Mouse (Mus musculus) ES-E14 (cell line): ENCODE results near the gene Gm960. TPM values are rescaled to one million over a fixed set of nuclear protein-coding genes. Genes with fewer than 3 reads are reported as not detected.

Source experiments
- DNase-seq: peaks from one replicate; pipeline ENCODE4 v3.0.0-alpha.2; 2013; ENCODE audit warnings: low read depth, low spot score
- H3K27ac ChIP-seq: 2 replicates; pipeline ENCODE4 v1.5.1; 2012; ENCODE audit warnings: low read depth, mild to moderate bottlenecking, low read length, moderate library complexity, mixed read lengths; ENCODE audit not compliant: poor library complexity, insufficient read depth, severe bottlenecking
- H3K36me3 ChIP-seq: 2 replicates; pipeline ENCODE4 v1.6.1; 2012; ENCODE audit warnings: mild to moderate bottlenecking, low read length, moderate library complexity, mixed read lengths; ENCODE audit not compliant: control insufficient read depth, poor library complexity, insufficient read depth, severe bottlenecking
- H3K4me1 ChIP-seq, 2 experiments: fragments of 150-350 bp in 1 of 2; sonication (generic) in 1 of 2; 2 replicates each; pipeline ENCODE4 v1.6.1; 2012; ENCODE audit warnings: low read length in 2 of 2, mild to moderate bottlenecking in 1 of 2, mixed read lengths in 1 of 2; ENCODE audit not compliant: control insufficient read depth in 2 of 2, insufficient read depth in 2 of 2, poor library complexity in 1 of 2
- H3K4me3 ChIP-seq, 2 experiments: fragments of 150-350 bp in 1 of 2; sonication (generic) in 1 of 2; 2 replicates each; pipeline ENCODE4 v1.5.1; 2012; ENCODE audit warnings: low read length in 2 of 2, low read depth in 1 of 2, mild to moderate bottlenecking in 1 of 2, mixed read lengths in 1 of 2; ENCODE audit not compliant: insufficient read depth in 1 of 2, poor library complexity in 1 of 2, severe bottlenecking in 1 of 2
- H3K9ac ChIP-seq: 2 replicates; pipeline ENCODE4 v1.6.1; 2012; ENCODE audit warnings: low read depth, mild to moderate bottlenecking, low read length, mixed read lengths; ENCODE audit not compliant: poor library complexity, insufficient read depth, severe bottlenecking
- H3K9me3 ChIP-seq: fragments of 150-350 bp; sonication (generic); 2 replicates; pipeline ENCODE4 v1.6.1; 2012; ENCODE audit warnings: low read depth, mild to moderate bottlenecking, low read length; ENCODE audit not compliant: control insufficient read depth, insufficient read depth
- CHD2 ChIP-seq: IDR thresholded peaks from 2 replicates; pipeline ENCODE4 v1.6.1; 2014; ENCODE audit warnings: mild to moderate bottlenecking, low read depth, low read length, inconsistent platforms
- HCFC1 ChIP-seq: IDR thresholded peaks from 2 replicates; pipeline ENCODE4 v1.6.1; 2012; ENCODE audit warnings: low read length, inconsistent platforms, borderline replicate concordance; ENCODE audit not compliant: insufficient read depth
- MAFK ChIP-seq: IDR thresholded peaks from 2 replicates; pipeline ENCODE4 v1.6.1; 2014; ENCODE audit warnings: mild to moderate bottlenecking, low read depth, low read length, inconsistent platforms; ENCODE audit not compliant: insufficient read depth
- ZC3H11A ChIP-seq: IDR thresholded peaks from 2 replicates; pipeline ENCODE4 v1.6.1; 2012; ENCODE audit warnings: low read depth, mild to moderate bottlenecking, inconsistent platforms, low read length, borderline replicate concordance
- ZNF384 ChIP-seq: IDR thresholded peaks from 2 replicates; pipeline ENCODE4 v1.6.1; 2012; ENCODE audit warnings: low read depth, low read length, inconsistent platforms
- in situ Hi-C, 2 experiments: fragments of 600-800 bp; cut with MboI; formaldehyde crosslinking; loops; one replicate each; pipeline ENCODE4 v1.15.1; 2025; ENCODE audit warnings: low sequenced_read_pairs in 2 of 2, inconsistent platforms in 1 of 2; ENCODE audit not compliant: unreplicated experiment in 2 of 2
- total RNA-seq: library from RNA; depleted of rRNA; stranded (reverse); fragments of 300-350 nt; gene quantifications from 2 replicates; pipeline ENCODE4 v1.2.3, GENCODE M21; 2012

The Gm960 gene
- total RNA-seq, 1 experiment: 1.1 TPM

DNA sequence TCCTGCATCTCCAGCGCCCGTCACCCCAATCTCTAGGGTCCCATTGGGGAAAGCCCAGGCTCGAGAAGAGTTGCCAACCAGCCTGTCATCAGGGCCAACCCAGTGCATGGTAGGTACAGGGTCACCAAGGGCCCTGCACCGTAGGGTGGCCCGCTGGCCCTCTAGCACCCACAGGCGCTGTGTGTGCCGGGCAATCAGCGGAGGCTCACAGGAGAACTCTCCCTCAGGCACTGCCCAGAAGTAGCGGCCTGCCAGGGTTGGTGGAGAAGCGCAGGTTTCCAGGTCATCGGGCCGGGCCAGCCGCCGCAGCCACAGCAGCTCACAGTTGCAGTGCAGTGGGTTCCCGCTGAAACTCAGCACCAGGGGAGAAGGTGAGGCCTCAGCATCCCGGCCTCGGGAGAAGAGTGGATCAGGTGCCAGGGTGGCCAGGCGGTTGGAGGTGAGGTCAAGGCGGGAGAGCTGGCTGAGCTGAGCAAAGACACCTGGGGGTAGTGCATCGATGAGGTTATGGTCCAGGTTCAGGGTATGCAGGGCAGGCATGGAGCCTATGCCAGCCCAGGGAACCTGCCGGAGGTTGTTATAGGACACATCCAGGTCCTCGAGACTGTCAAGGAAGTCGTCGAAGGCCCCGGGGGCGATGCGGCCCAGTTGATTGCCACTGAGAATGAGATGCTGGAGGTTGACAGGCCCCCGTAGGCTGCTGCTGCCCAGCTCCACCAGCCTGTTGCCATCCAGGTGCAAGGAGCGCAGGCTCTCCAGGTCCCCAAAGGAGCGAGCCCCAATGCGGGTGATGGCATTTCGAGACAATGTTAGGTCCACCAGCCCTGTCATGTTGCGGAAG lies 84.8 kb downstream of the Gm960 start:
- Histone ChIP-seq H3K36me3 (peaks cover 21% of the 10 kb centered on the region; the same call in 1 of the 2 replicates), H3K9ac (peak overlapping the region; percentile 36), H3K4me1 (peaks cover 0 to 26% of the 10 kb centered on the region in 2 experiments; a peak in 3 of 4 replicates), H3K4me3 (peak overlapping the region; percentile 73 to 93; a peak in 2 of 4 replicates), H3K9me3 (no peaks in the 10 kb centered on the region), H3K27ac (no peak overlapping the region)
- TF ChIP-seq ZC3H11A (no peak), HCFC1 (no peak), MAFK (no peak), ZNF384 (no peak), CHD2 (no peak)
- DNase-seq: no peak
- in situ Hi-C loops: no loop called here

DNA sequence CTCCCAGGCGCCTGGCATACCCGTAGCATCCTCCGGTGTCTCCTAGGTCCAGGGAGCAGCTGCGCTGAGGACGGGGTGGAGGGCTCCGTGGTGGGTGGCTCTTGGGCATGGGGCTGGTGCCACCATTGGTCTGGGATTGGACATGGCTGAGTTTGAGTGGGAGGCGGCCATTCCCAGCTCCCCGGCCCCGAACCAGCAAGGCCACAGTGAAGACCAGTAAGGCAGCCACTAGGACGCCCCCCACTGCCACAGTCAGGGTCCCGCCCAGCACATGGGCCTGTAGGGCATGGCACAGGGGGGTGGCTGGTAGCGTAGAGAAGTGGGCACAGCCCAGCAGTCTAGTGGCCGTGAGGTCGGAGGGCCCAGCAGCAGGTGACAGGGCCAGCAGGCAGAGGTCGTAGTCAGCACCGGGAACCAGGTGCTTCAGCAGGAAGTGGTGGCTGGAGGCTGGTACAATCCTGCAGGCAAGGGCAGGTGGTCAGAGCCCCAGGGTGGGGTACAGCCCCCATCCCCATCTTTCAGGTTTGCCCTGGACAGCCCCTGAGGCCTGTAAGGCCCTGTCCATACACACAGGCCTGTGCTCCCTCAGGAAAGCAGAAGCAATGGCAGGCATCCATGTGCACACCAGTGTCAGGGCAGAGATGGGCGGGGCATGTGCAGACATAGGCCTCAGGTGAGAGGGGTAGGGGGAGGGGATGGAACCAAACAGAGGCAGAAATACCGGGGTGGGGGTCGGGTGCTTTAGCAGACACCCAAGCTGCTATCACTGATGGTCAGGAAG lies 86.1 kb downstream of the Gm960 start:
- TF ChIP-seq HCFC1 (no peak), ZC3H11A (no peak), ZNF384 (no peak), CHD2 (no peak), MAFK (no peak)
- in situ Hi-C loops: no loop called here
- H3K9ac ChIP-seq: no peak overlapping the region

DNA sequence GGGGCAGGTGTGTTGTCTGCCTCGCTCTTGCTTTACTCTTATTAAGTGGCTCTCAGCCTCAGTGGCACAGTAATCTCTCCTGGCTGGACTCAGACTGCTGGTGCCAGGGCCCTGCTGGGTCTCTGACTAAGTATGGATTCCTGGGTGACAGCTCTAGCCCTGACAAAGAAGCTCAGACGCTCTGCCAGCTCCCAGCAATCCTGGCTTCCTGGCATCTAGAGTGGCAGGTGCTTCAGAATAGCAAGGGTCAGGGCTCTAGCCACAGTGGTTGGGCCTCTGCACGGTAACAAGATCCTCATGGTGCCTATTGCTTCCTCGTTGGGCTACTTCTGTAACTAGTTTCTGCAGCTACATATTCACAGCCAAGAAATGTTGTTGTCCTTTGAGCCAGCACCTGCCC lies 88.4 kb downstream of the Gm960 start:
- DNase-seq: no peak
- H3K36me3 ChIP-seq: peaks cover 21% of the 10 kb centered on the region; the same call in 1 of the 2 replicates
- no peak overlapping the region for H3K9ac ChIP-seq
- H3K4me1 ChIP-seq: peaks cover 0 to 23% of the 10 kb centered on the region in 2 experiments; a peak in 2 of 4 replicates
- in situ Hi-C loops: no loop called here
- H3K9me3 ChIP-seq: no peaks in the 10 kb centered on the region
- no peak overlapping the region for H3K4me3 ChIP-seq
- no peak overlapping the region for H3K27ac ChIP-seq
- TF ChIP-seq HCFC1: no peak
- no peak for TF ChIP-seq CHD2
- TF ChIP-seq ZNF384: no peak
- no peak for TF ChIP-seq MAFK
- no peak for TF ChIP-seq ZC3H11A

More for the DNA sequence above, 86.1 kb downstream of the Gm960 start:
- H3K36me3 ChIP-seq: peaks cover 21% of the 10 kb centered on the region; the same call in 1 of the 2 replicates
- no peak overlapping the region for H3K27ac ChIP-seq
- H3K9me3 ChIP-seq: no peaks in the 10 kb centered on the region
- H3K4me3 ChIP-seq: no peak overlapping the region
- H3K4me1 ChIP-seq: peaks cover 0 to 26% of the 10 kb centered on the region in 2 experiments; a peak in 2 of 4 replicates
- DNase-seq: no peak

DNA sequence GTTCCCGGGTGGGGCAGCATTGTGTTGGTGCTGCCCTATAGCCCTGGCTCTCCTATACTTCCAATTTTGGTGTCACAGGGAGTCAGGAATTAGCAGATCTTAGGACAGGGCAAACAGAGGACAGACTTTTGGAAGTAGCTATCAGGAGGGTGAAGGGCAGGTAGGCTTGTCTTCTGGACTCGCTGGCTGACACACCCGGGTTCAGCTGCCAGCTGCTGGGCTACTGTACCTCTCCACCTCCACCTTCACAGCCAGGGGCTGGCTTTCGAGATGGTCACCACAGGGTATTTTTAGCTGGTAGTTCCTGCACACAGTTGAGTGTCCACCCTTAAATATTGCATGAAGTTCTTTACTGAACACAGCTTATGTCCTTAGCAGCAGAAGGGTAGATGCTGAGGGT lies 90.0 kb downstream of the Gm960 start:
- no peak overlapping the region for H3K27ac ChIP-seq
- no peak for DNase-seq
- no peak overlapping the region for H3K4me3 ChIP-seq
- peaks cover 2 to 21% of the 10 kb centered on the region in 2 experiments; a peak in 3 of 4 replicates for H3K4me1 ChIP-seq
- in situ Hi-C loops: no loop called here
- H3K9me3 ChIP-seq: no peaks in the 10 kb centered on the region
- H3K36me3 ChIP-seq: peaks cover 17% of the 10 kb centered on the region; the same call in 1 of the 2 replicates
- H3K9ac ChIP-seq: no peak overlapping the region
- TF ChIP-seq ZNF384 (no peak), ZC3H11A (no peak), CHD2 (no peak), MAFK (no peak), HCFC1 (no peak)

DNA sequence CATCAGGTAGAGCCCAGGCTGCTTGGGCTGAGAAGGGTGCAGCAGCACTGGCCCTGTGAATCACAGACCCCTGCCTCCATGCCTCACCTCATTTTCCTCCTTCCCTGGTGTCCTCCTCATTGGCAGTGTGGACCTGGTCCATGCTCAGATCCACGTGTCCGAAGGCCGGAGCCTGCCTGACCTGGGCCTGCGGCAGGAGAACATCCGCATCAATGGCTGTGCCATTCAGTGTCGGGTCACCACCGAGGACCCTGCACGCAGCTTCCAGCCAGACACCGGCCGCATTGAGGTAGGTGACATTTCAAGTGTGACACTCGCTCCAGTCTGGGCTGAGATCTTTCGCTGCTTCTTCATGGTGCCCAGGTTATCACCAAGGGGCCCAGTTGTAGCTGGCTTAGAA lies 91.1 kb downstream of the Gm960 start:
- Histone ChIP-seq H3K4me3 (no peak overlapping the region), H3K4me1 (peaks cover 2 to 11% of the 10 kb centered on the region in 2 experiments; a peak in 3 of 4 replicates), H3K9ac (no peak overlapping the region), H3K27ac (no peak overlapping the region), H3K9me3 (no peaks in the 10 kb centered on the region), H3K36me3 (peaks cover 6% of the 10 kb centered on the region; the same call in 1 of the 2 replicates)
- in situ Hi-C loops: no loop called here
- TF ChIP-seq CHD2 (no peak), MAFK (no peak), ZC3H11A (no peak), HCFC1 (no peak), ZNF384 (no peak)
- no peak for DNase-seq
